Mouse (Mus musculus) neural tube, embryonic 15.5 days (tissue): ENCODE results near the gene Ccl28. TPM values are rescaled to one million over a fixed set of nuclear protein-coding genes. Genes with fewer than 3 reads are reported as not detected.
"Not testable (repeated sequence)": the region's sequence is repeated elsewhere in the genome, so short reads cannot be mapped to it uniquely, and the experiment has no call there.

Source experiments
- ATAC-seq: fragments of 200-750 bp; cut with Nextera tagmentation; 2 replicates; pipeline ENCODE4 v1.8.0; 2017; ENCODE audit warnings: mild to moderate bottlenecking, moderate TSS enrichment, moderate library complexity; ENCODE audit not compliant: low FRiP score
- H3K27ac ChIP-seq: fragments of 300-500 bp; sonication (generic); replicated peaks from 2 replicates; pipeline ENCODE4 v1.5.1; 2015; ENCODE audit warnings: mild to moderate bottlenecking, inconsistent platforms
- H3K27me3 ChIP-seq: fragments of 300-500 bp; sonication (generic); replicated peaks from 2 replicates; pipeline ENCODE4 v1.6.1; 2015; ENCODE audit warnings: inconsistent platforms
- H3K36me3 ChIP-seq: fragments of 300-500 bp; sonication (generic); 2 replicates; pipeline ENCODE4 v1.6.1; 2015; ENCODE audit warnings: inconsistent platforms
- H3K4me1 ChIP-seq: fragments of 300-500 bp; sonication (generic); 2 replicates; pipeline ENCODE4 v1.6.1; 2015; ENCODE audit warnings: inconsistent platforms
- H3K4me2 ChIP-seq: fragments of 300-500 bp; sonication (generic); 2 replicates; pipeline ENCODE4 v1.6.1; 2015; ENCODE audit warnings: inconsistent platforms, mild to moderate bottlenecking, moderate library complexity
- H3K4me3 ChIP-seq: fragments of 300-500 bp; sonication (generic); replicated peaks from 2 replicates; pipeline ENCODE4 v1.5.1; 2015; ENCODE audit warnings: mild to moderate bottlenecking, inconsistent platforms
- H3K9ac ChIP-seq: fragments of 300-500 bp; sonication (generic); replicated peaks from 2 replicates; pipeline ENCODE4 v1.6.1; 2015; ENCODE audit warnings: mild to moderate bottlenecking, inconsistent platforms
- H3K9me3 ChIP-seq: fragments of 300-500 bp; sonication (generic); replicated peaks from 2 replicates; pipeline ENCODE4 v1.6.1; 2016; ENCODE audit warnings: inconsistent platforms
- WGBS: fragments of 180-500 bp; shearing (Covaris S2); methylation state at CpG from one replicate; pipeline ENCODE4 v1.1.7; 2015; ENCODE audit warnings: mixed read lengths; 5-methylcytosine and 5-hydroxymethylcytosine counted together
- polyA plus RNA-seq: library from polyadenylated mRNA; unstranded; fragments of >200 nt; fragmentation: Nextera tagmentation; extraction: Ambion mirVana; gene quantifications from 2 replicates; pipeline ENCODE4 v1.2.1, GENCODE M21; 2015

Ccl28 gene
- polyA plus RNA-seq, 1 experiment from 2014 or later, result 0.41 TPM

DNA sequence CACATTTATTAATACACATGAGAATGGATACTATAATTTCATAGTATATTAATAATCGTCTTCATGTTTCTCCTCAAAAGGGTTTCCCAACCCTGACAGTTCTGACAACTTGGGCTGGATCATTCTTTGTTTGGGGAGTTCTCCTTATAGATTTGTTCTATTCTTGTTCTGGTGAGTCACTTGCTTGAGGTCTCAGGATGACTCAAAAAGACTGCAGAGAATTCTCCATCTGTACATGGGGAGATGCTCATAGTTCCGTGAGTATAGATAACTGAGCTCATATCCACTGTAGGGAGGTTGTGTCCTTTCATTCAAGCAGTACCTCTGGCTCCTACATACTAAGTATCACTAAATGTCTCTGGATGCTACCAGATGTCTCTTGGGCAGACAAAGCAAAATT lies 31.1 kb downstream of the Ccl28 start:
- ATAC-seq, result no peak
- Histone ChIP-seq H3K9me3 (no peaks in the 10 kb centered on the region), H3K27ac (no peak overlapping the region), H3K4me1 (no peaks in the 10 kb centered on the region), H3K27me3 (no peaks in the 10 kb centered on the region), H3K4me3 (no peak overlapping the region), H3K36me3 (no peaks in the 10 kb centered on the region), H3K4me2 (no peak overlapping the region), H3K9ac (no peak overlapping the region)
- 95% methylated on average over 2 of the region's 2 CpGs for WGBS

DNA sequence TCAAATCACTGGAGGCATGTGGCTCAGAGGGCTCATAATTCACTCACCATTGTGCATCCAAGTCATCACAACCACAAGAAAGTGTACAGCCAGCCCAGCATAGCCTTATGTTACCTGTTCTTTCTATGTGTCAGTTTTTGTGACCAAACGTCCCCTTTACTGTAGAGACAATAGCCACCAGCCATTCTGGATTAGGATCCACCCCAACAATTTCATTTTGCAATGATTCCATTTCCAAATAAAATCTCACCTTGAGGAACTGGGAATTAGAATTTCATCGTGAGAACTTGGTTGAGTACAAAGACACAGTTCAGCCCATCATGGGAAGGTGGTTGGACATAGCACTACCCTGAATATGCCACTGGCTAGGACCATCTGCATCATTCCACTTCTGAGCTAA lies 32.6 kb downstream of the Ccl28 start:
- ATAC-seq, result no peak
- Histone ChIP-seq H3K27ac (no peak overlapping the region), H3K4me3 (no peak overlapping the region), H3K4me1 (no peaks in the 10 kb centered on the region), H3K9me3 (no peaks in the 10 kb centered on the region), H3K9ac (no peak overlapping the region), H3K4me2 (no peak overlapping the region), H3K36me3 (no peaks in the 10 kb centered on the region), H3K27me3 (no peaks in the 10 kb centered on the region)
- 84% methylated on average over 2 of the region's 2 CpGs for WGBS

DNA sequence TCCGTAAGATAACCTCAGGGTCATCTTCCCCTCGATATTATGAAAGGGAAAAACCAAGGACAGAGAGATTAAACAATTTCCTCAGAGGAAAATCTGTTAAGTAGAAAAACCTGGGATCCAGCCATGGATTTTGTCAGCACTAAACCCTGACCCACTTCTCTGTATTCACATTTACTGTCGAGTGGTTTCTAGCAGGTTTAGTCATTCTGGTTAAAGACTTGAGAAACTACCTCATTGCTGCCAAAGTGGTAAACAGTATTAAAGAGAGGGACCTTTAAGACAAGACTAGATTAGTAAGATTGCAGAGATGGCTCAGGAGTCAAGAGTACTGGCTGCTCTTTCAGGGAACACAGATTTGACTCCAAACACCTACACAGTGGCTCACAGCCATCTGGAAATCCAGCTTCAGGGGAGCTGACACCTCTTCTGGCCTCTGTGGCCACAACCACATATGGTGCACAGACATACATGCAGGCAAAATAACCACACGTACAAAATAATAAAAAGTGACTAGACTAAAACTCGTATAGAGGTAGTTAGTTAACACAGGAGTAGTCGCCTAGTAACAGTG lies 33.3 kb downstream of the Ccl28 start:
- Histone ChIP-seq H3K9me3 (no peaks in the 10 kb centered on the region), H3K27me3 (no peaks in the 10 kb centered on the region), H3K4me2 (no peak overlapping the region), H3K36me3 (no peaks in the 10 kb centered on the region), H3K4me1 (no peaks in the 10 kb centered on the region), H3K4me3 (no peak overlapping the region), H3K27ac (no peak overlapping the region), H3K9ac (no peak overlapping the region)
- 89% methylated on average over 6 of the region's 6 CpGs for WGBS
- no peak for ATAC-seq

DNA sequence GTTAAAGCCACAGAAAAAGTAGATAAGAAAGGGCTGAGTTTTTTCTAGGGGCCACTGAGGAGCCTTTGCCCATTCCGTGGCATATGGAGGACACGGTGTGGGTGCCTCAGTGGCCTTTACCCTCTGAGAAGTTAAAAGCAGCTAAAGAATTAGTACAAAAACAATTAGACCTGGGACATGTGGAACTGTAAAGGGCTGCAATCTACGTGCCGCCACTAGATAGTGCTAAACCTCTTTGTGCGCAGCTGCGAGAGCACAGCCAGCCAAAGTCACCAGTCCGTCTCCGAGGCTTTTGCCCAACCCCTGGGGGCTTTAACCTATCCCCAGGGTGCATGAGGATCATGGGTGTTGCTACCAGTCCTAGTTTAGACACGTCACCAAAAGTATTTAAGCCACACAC lies 37.8 kb downstream of the Ccl28 start:
- not testable (repeated sequence) for H3K4me2 ChIP-seq, H3K27ac ChIP-seq, H3K9me3 ChIP-seq, H3K4me1 ChIP-seq, H3K4me3 ChIP-seq, ATAC-seq, H3K36me3 ChIP-seq, H3K27me3 ChIP-seq, H3K9ac ChIP-seq
- WGBS, result 74% methylated on average over 6 of the region's 9 CpGs

DNA sequence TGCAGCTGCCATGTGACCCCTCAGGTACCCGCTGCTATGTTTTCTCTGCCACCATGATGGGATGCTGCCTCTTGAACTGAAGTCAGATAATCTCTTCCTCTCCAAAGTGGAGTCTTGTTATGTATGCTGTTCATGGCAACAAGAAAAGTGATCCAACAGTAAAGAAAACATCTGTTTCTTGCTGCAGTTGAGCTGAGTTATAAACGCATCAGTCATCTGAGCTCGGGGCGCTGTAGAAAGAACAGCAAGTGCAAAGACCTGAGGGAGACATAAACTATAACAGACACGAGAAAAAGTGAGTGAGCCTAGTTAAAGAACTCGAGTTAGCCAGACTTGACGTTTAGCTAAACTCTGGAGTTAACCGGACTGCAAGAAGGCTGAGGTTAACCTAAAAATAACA lies 55.2 kb downstream of the Ccl28 start:
- Histone ChIP-seq H3K27me3 (no peaks in the 10 kb centered on the region), H3K9ac (no peak overlapping the region), H3K9me3 (no peaks in the 10 kb centered on the region), H3K4me3 (no peak overlapping the region), H3K4me2 (no peak overlapping the region), H3K27ac (no peak overlapping the region), H3K4me1 (no peaks in the 10 kb centered on the region), H3K36me3 (no peaks in the 10 kb centered on the region)
- ATAC-seq, result no peak
- 79% methylated on average over 8 of the region's 8 CpGs for WGBS

DNA sequence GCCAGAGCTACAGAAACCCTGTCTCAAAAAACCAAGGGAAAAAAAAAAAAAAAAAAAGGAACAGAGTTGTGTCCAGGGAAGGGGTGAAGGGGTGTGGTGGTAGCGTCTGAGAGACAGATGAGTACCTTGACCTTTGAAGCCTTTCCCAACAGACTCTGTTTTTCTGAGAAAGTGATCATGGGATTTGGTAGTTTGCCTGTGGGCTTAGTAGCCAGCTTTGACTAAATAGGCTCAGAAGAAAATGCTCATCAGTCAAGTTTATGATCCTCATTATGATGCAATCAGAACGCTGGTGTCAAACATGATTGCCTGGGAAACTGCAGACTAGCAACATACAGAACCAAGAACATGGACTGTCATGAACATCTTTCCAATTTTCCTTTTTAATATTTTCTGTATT lies 56.1 kb downstream of the Ccl28 start:
- Histone ChIP-seq H3K4me1 (no peaks in the 10 kb centered on the region), H3K4me2 (no peak overlapping the region), H3K36me3 (no peaks in the 10 kb centered on the region), H3K4me3 (no peak overlapping the region), H3K27ac (no peak overlapping the region), H3K9me3 (no peaks in the 10 kb centered on the region), H3K9ac (no peak overlapping the region), H3K27me3 (no peaks in the 10 kb centered on the region)
- no peak for ATAC-seq
- 34% methylated on average over 2 of the region's 2 CpGs for WGBS

DNA sequence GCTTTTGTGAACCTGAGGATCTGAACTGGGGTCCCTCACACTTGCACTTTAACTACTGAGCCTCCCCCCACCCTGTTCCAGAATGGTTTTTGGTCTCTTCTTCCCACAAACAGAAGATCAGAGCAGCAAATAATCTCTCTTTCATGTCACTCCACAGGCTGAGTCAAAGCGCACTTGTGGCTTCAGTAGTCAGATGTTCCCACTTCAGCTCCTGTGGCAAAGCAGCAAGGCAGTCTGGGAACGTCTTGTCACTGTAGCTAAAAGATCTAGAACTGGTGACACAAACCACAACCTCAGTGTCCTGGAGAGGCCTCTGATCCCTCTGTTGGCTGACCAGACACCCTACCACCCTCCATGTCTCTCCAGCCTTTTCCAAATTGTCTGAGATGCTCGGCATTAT lies 57.5 kb downstream of the Ccl28 start:
- H3K4me3 ChIP-seq, result no peak overlapping the region
- 83% methylated on average over 3 of the region's 3 CpGs for WGBS
- H3K4me2 ChIP-seq, result no peak overlapping the region
- H3K4me1 ChIP-seq, result no peaks in the 10 kb centered on the region
- no peaks in the 10 kb centered on the region for H3K27me3 ChIP-seq
- H3K9me3 ChIP-seq, result no peaks in the 10 kb centered on the region
- ATAC-seq, result no peak
- no peak overlapping the region for H3K9ac ChIP-seq
- no peaks in the 10 kb centered on the region for H3K36me3 ChIP-seq
- H3K27ac ChIP-seq, result no peak overlapping the region

DNA sequence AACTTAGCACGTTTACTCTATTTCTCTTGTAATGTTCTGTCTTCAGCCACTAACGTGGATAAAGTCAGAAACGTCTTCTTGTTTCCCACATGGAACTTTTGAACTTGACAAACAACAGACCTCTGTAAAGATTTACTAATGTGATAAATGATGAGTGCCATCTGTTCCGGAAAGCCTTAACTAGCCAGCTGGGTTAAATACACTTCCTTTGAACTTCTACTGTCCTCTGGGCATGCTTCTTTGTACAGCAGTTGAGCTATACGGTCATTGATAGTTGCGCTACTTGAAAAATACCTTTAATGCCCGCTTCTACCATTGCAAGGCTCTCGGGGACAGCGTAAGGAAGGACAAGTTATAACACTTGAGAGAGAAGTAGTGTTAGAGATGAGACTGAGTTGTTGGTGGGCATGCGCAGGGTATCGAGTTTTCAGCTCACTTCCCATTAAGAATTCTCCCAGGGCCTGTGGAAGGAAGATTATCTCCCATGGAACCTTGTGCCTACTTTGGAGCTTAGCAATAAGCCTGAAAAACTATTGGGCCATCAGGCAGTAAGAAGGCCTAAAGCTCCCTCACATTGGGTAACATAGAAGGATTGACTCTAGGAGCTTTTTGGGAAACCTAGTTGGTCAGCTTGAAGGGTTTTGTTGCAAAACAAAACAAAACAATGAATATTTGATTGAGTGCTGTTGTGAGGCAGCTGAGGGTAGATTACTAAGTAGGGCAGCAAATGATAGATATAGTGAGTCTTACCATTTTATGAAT lies 61.0 kb downstream of the Ccl28 start:
- no peak for ATAC-seq
- Histone ChIP-seq H3K4me2 (no peak overlapping the region), H3K4me3 (no peak overlapping the region), H3K27ac (no peak overlapping the region), H3K27me3 (no peaks in the 10 kb centered on the region), H3K4me1 (peaks cover 14% of the 10 kb centered on the region), H3K9ac (no peak overlapping the region), H3K36me3 (no peaks in the 10 kb centered on the region), H3K9me3 (no peaks in the 10 kb centered on the region)
- 70% methylated on average over 11 of the region's 11 CpGs for WGBS

DNA sequence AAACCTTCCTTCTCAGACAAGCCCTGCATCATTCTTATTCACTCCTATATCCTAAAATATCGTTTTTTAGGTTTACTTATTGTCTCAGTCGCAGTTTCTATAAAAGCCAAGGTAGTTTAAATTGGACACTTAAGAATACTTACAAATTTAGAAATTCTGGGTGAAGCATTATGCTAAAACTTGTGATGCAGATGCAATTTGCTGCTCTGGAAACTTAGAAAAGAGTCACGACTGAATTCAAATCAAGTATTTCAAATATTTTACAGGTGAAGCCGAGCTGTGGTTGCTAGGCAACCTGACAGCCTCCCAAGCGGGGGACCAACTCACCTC lies 66.1 kb downstream of the Ccl28 start:
- WGBS, result 7% methylated on average over 5 of the region's 5 CpGs
- H3K36me3 ChIP-seq, result no peaks in the 10 kb centered on the region
- H3K27me3 ChIP-seq, result no peaks in the 10 kb centered on the region
- no peaks in the 10 kb centered on the region for H3K9me3 ChIP-seq
- no peak for ATAC-seq
- peak overlapping the region; percentile 52 for H3K4me2 ChIP-seq
- H3K9ac ChIP-seq, result 0 out of 2 replicates have a peak overlapping the region, but pooled peaks have one; percentile 11
- peak overlapping the region; percentile 84 for H3K27ac ChIP-seq
- H3K4me1 ChIP-seq, result peaks cover 45% of the 10 kb centered on the region
- H3K4me3 ChIP-seq, result peak overlapping the region; percentile 78

DNA sequence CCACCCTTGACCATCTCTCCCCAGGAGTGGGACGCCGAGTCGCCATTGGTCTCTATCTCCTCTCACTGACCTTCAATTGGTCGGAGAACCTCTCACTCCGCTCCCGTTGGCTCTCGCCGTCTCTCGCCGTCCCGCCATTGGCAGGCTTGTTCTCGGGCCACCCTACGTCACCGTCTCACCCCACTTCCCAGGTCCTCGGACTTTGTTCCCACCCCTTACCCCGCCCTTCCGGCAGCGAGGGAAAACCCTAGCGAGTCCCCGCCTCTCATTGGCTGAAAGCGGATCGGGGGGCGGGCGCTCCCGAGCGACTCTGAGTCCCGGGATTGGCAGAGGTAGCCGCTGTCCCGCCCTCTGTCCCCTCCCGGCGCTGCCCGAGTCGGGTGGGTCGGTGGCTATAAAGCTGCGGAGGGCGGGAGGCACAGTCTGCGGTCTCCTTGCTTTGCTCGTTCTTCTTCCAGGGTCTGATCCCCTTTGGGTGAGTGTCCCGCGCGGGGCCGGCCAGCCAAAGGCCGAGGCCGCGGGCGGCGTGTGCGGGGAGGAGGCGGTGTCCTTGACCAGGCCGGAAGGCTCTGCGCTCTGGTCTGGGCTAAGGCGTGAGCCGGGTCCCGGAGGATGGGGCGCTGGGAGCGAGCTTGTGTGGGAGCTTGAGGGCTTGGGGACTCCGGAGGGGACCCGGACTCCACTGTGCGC lies 66.6 kb downstream of the Ccl28 start, which contains the start of gene Hmgcs1:
Gene Hmgcs1 (plus strand): TSS at position 341 of the 690 bp plus-strand sequence.
- peak within 1 kb of the TSS; percentile 78 for H3K4me3 ChIP-seq
- peaks cover 49% of the 10 kb centered on the region for H3K4me1 ChIP-seq
- H3K9me3 ChIP-seq, result no peaks in the 10 kb centered on the region
- WGBS, result under 1% methylated on average over 59 of the region's 59 CpGs
- H3K9ac ChIP-seq, result peak within 1 kb of the TSS; percentile 91
- H3K36me3 ChIP-seq, result no peaks in the 10 kb centered on the region
- ATAC-seq, result peak; percentile 98
- H3K27me3 ChIP-seq, result no peaks in the 10 kb centered on the region
- peak within 1 kb of the TSS; percentile 99 for H3K27ac ChIP-seq
- H3K4me2 ChIP-seq, result peak within 1 kb of the TSS; percentile 75

DNA sequence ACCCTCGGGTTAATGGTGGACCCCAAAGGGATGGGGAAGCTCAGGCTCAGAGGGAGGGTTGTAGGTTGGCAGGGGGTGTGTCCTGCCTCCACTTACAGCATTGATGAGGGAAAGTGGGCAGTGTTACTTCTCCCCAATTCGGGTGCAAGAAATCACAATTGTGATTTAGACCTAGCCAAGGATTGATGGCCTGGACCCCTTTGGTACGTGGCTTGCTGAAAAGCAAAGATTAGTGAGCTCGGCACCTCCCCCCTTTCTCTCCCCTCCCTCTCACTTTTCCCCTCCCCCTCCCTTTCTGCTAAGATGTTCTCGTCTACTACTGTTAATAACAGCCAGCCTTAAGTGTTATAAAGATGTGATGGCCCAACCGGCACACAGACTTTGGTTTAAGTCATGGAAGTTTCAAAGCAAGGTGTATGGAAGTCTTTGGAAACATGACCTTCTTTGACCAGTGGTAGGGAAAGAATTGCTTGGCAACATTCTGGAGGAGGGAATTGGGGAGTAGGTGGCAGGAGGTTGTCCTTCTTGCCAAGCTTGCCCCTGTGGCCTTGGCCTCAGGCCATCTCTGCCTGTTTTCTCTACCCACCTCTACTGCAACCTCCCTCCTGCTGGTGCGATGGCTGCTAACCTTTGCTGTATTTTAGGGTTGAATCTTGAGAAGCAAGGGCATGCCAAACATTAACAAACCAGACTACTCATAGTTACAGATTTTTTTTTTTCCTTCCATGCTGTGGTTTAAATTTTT lies 67.4 kb downstream of the Ccl28 start:
- H3K4me1 ChIP-seq, result peaks cover 55% of the 10 kb centered on the region
- no peak for ATAC-seq

More for the DNA sequence above, 67.4 kb downstream of the Ccl28 start:
- H3K27ac ChIP-seq, result peak overlapping the region; percentile 99
- H3K9me3 ChIP-seq, result no peaks in the 10 kb centered on the region
- H3K9ac ChIP-seq, result peak overlapping the region; percentile 91
- H3K4me3 ChIP-seq, result peak overlapping the region; percentile 78
- H3K36me3 ChIP-seq, result no peaks in the 10 kb centered on the region
- H3K27me3 ChIP-seq, result no peaks in the 10 kb centered on the region
- WGBS, result 2% methylated on average over 7 of the region's 7 CpGs
- peak overlapping the region; percentile 75 for H3K4me2 ChIP-seq
